Mouse (Mus musculus) macrophage (primary cell): Measurements from ENCODE around the gene Ank. TPM values are rescaled to one million over a fixed set of nuclear protein-coding genes. Genes with fewer than 3 reads are reported as not detected.
A peak's percentile ranks its signal among the peaks of the same experiment; 100 is the strongest.

Experiments used
- H3K27ac ChIP-seq: fragments of 350-480 bp; formaldehyde crosslinking; 2 replicates; pipeline ENCODE4 v1.9.0; 2021
- H3K36me3 ChIP-seq: fragments of 350-480 bp; formaldehyde crosslinking; 2 replicates; pipeline ENCODE4 v1.9.0; 2021; ENCODE audit errors: inconsistent target
- H3K4me3 ChIP-seq: fragments of 350-480 bp; formaldehyde crosslinking; 2 replicates; pipeline ENCODE4 v1.9.0; 2021; ENCODE audit errors: inconsistent target
- H3K79me2 ChIP-seq: fragments of 350-480 bp; formaldehyde crosslinking; 2 replicates; pipeline ENCODE4 v1.9.0; 2021; ENCODE audit errors: inconsistent target
- WGBS: methylation state at CpG from one replicate; pipeline ENCODE4 v1.1.7; 2026; ENCODE audit warnings: inconsistent platforms; ENCODE audit not compliant: missing documents; 5-methylcytosine and 5-hydroxymethylcytosine counted together
- polyA plus RNA-seq: library from polyadenylated mRNA; stranded (reverse); fragments of 250-400 nt; gene quantifications from 3 replicates; pipeline ENCODE4 v1.2.4, GENCODE M21; 2018; ENCODE audit warnings: inconsistent platforms

Gene Ank
- polyA plus RNA-seq, 1 experiment from 2014 or later: 22.5 TPM

DNA sequence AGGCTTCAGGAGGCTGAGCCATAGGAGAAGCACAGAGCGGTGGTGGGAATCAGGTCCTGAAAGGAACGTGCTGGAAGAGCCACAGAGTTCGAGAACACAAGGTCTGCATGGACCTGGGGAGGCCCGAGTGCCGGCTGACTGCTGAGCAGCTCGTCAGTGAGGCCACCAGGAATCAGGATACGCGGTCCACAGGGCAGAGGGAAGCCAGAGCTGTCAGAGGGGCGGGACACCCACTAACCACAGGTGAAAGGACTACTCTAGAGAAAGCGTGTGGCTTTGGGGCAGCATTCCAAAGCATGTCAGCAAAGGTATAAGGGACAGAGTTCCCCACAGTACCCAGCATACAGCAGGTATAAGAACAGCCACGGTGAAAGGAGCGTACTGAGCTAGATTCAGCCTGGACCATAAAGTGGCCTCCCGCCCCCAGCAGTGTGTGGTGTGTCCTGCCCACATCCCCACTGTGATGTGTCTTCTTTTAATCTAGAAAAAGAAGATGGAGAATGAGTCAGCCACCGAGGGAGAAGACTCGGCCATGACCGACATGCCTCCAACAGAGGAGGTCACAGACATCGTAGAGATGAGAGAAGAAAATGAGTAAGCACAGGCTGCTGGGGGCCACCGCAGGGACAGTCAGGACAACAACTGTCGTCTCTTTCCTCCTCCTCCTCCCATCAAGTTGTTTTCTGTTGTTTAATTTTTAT lies 126.3 kb downstream of the Ank start:
- no peak overlapping the region for H3K4me3 ChIP-seq
- H3K79me2 ChIP-seq: peaks cover 57% of the 10 kb centered on the region
- 94% methylated on average over 18 of the region's 19 CpGs for WGBS
- no peak overlapping the region for H3K27ac ChIP-seq
- H3K36me3 ChIP-seq: peaks cover 45% of the 10 kb centered on the region

DNA sequence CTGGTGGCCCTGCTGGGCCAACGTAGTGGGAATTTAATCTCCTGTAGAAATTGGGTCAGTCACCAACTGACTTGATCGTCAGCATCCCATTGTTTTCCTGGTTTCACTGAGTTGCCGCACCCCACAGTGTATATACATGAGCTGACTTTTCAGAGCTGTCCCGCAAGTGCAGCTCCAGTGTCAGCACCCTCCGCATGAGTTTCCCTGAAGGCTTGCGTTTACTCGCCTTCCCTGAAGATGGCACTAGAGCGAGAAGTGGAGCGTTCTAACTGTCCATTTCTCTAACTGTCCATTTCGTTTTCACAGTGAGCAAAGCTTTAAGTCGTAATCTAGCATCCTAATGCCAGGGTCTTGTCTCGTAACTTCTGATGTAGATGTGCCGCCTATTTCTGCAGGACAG lies 127.2 kb downstream of the Ank start:
- no peak overlapping the region for H3K27ac ChIP-seq
- H3K79me2 ChIP-seq: peaks cover 67% of the 10 kb centered on the region
- H3K4me3 ChIP-seq: no peak overlapping the region
- peaks cover 45% of the 10 kb centered on the region for H3K36me3 ChIP-seq
- 95% methylated on average over 13 of the region's 13 CpGs for WGBS

DNA sequence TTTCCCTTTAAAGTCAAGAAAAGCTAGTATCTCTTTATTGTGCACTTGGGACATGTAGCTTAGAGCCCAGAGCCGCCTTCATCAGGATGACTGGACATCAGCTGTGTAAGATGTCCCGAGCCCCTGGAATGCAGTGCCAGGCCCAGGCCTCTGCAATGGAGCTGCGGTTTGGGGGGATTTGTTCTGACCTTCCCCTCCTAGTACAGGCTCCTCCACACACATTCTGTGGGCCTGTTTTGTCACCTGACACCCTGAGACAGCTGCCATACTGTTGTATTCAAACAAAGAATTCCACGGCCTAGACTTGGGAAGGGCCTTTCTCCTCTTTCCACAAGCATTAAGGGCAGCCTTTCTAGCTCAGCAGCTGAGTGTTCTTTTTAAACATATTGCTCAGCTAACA lies 128.5 kb downstream of the Ank start:
- Histone ChIP-seq H3K79me2 (peaks cover 79% of the 10 kb centered on the region), H3K36me3 (peaks cover 52% of the 10 kb centered on the region), H3K27ac (peak overlapping the region; percentile 98), H3K4me3 (no peak overlapping the region)
- WGBS: 93% methylated on average over 4 of the region's 4 CpGs

DNA sequence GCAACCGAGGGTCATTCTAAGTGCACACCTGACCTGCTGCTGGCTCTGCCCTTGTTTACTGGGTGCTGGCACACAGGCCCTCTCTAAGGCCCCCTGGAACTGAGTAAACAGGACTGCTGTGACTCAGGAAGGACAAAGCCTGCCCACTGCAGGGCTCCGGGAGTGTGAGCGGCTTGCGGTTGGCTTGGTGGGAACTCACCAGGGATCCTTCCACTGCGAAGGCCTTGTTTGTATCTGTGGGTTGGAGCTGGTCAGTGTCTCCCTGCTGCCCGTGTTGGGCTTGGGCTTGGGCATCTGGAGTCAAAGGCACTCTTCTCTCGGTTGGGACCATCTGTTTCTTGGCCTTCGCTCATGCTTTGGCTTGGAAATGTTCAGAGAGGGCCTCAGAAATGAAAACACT lies 129.1 kb downstream of the Ank start:
- Histone ChIP-seq H3K4me3 (no peak overlapping the region), H3K36me3 (peaks cover 51% of the 10 kb centered on the region), H3K79me2 (peaks cover 85% of the 10 kb centered on the region), H3K27ac (peak overlapping the region; percentile 98)
- 84% methylated on average over 8 of the region's 8 CpGs for WGBS

DNA sequence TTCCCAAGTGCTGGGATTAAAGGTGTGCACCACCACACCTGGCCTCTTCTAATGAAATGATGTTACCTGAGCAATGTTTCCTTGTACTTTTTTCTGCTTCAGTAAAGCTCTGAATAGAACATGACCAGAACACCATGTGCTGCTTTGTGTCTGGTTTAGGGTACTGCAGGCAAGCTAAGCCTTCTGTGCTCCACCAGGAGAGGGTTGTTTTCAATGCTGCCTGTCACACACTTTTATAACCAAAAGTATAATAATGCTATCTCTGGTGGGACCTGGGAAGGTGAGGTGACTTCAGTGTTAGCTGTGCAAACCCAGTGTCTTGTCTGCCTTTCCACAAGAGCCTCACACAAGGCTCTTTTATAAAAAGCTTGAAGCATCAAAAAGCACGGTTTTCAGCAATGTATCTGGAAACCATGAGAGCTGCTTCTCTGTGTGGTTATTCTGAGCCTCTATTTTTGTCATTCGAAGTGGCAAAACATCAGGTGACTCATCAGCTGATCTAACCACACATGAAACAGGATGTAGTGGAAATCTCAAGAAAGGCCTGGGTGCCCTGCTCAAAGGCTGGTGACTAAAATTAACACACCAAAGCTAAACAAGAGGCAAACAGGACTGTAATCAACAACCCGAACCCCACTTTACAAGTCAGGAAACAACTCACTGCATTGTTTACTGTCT lies 130.1 kb downstream of the Ank start:
- peaks cover 82% of the 10 kb centered on the region for H3K79me2 ChIP-seq
- H3K36me3 ChIP-seq: peaks cover 42% of the 10 kb centered on the region
- peak overlapping the region; percentile 98 for H3K27ac ChIP-seq
- 4% methylated on average over 3 of the region's 3 CpGs for WGBS
- H3K4me3 ChIP-seq: no peak overlapping the region

DNA sequence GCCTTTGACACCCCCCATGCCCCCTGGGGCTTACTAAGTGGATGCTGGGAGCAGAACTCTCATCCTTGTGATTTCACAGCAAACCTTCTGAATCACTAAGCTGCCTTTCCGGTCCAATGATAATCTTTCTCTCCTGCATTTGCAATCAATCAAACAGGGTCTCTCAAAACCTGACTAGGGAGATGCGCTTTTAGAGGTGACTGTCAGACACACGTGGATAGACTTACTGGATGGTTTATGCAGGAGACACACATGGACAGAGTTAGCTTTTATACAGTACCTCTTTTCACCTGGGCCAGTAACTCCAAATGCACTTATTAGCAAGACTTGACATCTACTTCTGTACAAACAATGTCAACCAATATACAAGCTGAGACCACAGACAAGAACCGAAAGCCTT lies 131.0 kb downstream of the Ank start:
- no peak overlapping the region for H3K4me3 ChIP-seq
- peaks cover 39% of the 10 kb centered on the region for H3K36me3 ChIP-seq
- H3K79me2 ChIP-seq: peaks cover 82% of the 10 kb centered on the region
- peak overlapping the region; percentile 98 for H3K27ac ChIP-seq
- 80% methylated on average over 4 of the region's 4 CpGs for WGBS

DNA sequence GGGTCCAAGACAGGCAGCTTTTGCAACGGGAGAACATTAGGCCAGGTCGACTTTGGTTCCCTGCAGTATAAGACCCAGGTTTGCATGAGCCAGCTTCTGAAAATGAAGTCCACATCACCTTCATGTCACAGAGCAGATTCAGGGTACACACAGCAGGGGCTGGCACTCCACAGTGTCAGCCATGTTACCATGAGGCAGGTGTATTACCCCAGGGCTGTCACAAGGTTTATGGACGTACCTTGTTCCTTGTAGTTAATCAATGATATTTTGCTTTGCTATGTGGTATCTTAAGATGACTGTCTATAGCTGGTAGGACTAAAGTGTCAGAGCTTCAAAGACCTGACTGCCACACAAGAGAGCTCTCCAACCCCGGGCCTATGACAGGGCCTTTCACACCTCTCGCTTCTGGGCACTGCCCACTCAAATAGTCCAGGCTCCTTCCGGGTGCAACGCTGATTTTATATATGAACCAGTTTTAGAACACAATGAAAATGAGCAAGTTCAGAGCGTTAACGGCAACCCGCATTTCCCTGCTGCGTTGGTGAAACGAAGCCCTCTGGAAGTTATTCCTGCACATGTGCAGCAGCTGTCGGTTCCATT lies 132.4 kb downstream of the Ank start:
- 90% methylated on average over 9 of the region's 13 CpGs for WGBS
- H3K36me3 ChIP-seq: peaks cover 36% of the 10 kb centered on the region
- H3K4me3 ChIP-seq: no peak overlapping the region
- H3K79me2 ChIP-seq: peaks cover 82% of the 10 kb centered on the region
- peak overlapping the region; percentile 98; the same call in 1 of the 2 replicates for H3K27ac ChIP-seq

DNA sequence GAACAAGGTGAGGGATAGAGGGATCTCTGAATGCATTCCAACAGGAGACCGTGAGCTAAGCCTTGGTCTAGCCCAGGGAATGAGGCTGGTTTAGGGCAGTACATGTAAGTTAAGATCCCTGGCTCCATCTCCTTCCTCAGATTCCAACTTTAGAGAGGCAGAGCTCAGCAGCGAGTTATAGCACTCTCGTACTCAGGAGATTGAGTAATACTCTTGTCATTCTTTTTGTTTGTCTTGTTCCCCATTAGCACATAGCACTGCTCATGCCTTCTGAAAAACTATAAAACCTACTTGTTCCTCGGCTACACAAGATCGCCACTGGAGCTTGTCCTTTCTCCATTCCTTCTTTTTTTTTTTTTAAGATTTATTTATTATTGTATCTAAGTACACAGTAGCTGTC lies 134.0 kb downstream of the Ank start:
- WGBS: 49% methylated on average over 3 of the region's 5 CpGs
- Histone ChIP-seq H3K27ac (peak overlapping the region; percentile 46), H3K79me2 (peaks cover 82% of the 10 kb centered on the region), H3K4me3 (no peak overlapping the region), H3K36me3 (peaks cover 43% of the 10 kb centered on the region)

DNA sequence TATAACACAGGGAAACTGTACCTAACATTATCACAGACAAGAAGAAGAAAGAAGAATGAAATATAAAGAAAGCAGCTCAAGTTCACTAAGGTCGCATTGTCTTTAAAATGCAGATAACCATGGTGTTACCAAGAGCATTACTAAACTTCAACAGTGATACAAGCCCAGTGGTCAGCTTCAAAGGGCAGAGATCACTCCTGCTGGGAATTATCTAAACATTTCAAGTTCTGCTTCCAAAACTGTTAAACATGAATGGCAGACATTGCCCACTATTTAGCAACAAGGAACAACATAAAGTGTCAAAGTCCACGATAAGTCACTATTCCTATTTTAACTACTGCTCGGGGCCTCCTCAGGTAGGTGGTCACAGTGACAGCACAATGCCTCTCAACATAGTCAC lies 138.1 kb downstream of the Ank start:
- Histone ChIP-seq H3K36me3 (peaks cover 73% of the 10 kb centered on the region), H3K4me3 (no peak overlapping the region), H3K27ac (no peak overlapping the region), H3K79me2 (peaks cover 97% of the 10 kb centered on the region)
- WGBS: 100% methylated on average over 3 of the region's 3 CpGs

DNA sequence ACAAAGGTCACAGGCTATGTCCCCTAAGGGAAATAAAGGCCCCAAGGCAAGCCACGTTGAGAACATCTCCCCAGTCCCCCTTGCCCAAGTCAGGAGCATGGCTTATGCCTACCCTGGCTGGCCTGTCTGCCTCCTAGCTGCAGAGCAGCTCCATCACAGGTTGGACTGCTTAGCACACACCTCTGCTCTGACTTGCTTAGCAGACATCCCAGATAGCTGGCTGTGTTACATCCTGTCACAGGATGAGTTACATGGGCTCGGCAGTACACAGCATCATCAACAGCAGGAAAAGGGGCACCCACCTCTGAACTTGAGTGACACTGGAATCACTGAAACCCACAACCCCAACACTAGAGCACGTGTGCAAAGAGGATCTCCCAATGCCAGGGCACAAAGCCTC lies 138.8 kb downstream of the Ank start:
- H3K79me2 ChIP-seq: peaks cover 97% of the 10 kb centered on the region
- no peak overlapping the region for H3K27ac ChIP-seq
- WGBS: 98% methylated on average over 3 of the region's 3 CpGs
- H3K4me3 ChIP-seq: no peak overlapping the region
- peaks cover 71% of the 10 kb centered on the region for H3K36me3 ChIP-seq

DNA sequence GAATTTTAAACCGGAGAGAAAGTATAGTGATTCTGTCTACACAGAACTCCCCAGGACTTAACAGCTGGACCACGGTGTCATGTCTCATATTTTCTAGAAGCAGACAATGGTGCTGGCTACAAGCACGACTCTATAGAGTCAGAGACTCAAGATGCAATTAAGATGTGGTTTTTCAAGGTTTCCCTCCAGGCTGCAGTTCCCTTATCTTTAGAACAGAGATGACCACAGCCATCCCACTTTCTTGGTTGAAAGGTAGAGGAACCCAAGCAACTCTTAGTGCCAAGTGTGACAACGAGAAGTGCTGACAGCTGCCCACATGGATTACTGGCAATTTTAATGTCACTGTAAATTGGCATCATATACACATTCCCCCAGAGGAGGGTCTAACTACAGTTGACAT lies 143.1 kb downstream of the Ank start:
- H3K4me3 ChIP-seq: no peak overlapping the region
- no peak overlapping the region for H3K27ac ChIP-seq
- peaks cover 73% of the 10 kb centered on the region for H3K36me3 ChIP-seq
- 52% methylated on average over 4 of the region's 4 CpGs for WGBS
- H3K79me2 ChIP-seq: peaks cover 100% of the 10 kb centered on the region

DNA sequence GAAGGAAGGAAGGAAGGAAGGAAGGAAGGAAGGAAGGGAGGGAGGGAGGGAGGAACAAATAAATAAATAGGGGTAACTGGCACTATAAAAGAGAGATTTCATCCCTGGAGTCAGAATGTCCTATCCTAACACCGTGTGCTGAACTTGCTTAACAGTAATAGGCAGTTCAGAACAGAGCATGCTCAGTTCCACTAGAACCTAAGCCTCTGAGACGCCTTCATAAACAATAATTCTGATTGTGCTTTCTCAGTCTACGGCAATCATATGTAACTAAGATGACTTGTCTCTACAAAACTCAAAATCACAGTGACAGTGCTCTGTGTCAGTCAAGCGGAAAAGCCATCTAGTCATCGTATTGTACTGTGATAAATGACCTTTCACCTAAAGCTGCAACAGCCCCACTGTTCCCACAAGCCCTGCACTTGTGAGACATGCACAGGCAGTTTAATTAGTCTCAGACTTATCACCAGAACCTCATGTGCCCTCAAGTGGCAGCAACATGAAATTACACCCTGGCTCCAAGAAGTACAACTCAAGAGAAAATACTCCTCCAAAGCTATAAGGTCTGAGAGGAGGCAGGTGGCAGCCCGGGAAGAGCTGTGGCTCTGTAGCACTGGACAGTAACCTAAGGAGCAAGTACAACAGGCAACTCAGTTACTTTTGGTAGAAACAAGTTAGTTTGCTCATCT lies 146.2 kb downstream of the Ank start:
- H3K36me3 ChIP-seq: peaks cover 57% of the 10 kb centered on the region
- no peak overlapping the region for H3K27ac ChIP-seq
- H3K79me2 ChIP-seq: peaks cover 95% of the 10 kb centered on the region
- 52% methylated on average over 6 of the region's 6 CpGs for WGBS
- no peak overlapping the region for H3K4me3 ChIP-seq

DNA sequence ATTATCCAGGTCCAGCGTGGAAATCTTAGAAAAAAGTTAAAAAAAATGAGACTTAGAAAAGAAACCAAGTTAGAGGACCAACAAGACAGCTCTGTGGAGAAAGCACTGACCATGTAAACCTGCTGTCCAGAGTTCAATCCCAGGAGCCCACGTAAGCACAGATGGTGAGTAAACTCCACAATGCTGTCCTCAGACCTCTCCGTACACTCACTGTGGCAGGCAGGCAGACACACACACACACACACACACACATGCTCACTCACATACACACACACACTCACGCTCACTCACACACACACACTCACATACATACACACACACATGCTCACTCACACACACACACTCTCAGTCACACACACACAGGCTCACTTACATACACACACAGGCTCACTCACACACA lies 146.8 kb downstream of the Ank start:
- peaks cover 95% of the 10 kb centered on the region for H3K79me2 ChIP-seq
- peaks cover 56% of the 10 kb centered on the region for H3K36me3 ChIP-seq
- WGBS: 100% methylated on average over 4 of the region's 4 CpGs
- H3K27ac ChIP-seq: no peak overlapping the region
- H3K4me3 ChIP-seq: no peak overlapping the region

DNA sequence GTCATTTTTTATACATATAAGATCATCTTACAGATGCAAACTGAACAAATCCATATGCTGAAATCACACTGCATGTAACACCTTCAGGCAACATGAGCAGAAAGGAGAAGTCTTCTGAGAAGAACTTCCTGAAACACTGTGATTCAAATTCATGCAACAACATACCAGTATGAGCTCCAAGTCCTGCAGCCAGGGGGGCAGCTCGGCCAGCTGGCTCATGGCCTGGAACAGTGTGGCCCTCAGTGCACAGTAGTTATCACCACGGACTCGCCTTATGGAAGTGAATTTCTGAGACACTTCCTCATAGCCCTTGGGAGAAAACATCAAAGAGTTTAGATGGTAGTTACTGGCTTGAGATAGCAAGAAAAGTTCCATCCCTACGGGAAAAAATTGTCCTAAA lies 149.7 kb downstream of the Ank start:
- H3K36me3 ChIP-seq: peaks cover 50% of the 10 kb centered on the region
- no peak overlapping the region for H3K4me3 ChIP-seq
- peak overlapping the region; percentile 0; the same call in 1 of the 2 replicates for H3K27ac ChIP-seq
- 41% methylated on average over 4 of the region's 4 CpGs for WGBS
- H3K79me2 ChIP-seq: peaks cover 95% of the 10 kb centered on the region

DNA sequence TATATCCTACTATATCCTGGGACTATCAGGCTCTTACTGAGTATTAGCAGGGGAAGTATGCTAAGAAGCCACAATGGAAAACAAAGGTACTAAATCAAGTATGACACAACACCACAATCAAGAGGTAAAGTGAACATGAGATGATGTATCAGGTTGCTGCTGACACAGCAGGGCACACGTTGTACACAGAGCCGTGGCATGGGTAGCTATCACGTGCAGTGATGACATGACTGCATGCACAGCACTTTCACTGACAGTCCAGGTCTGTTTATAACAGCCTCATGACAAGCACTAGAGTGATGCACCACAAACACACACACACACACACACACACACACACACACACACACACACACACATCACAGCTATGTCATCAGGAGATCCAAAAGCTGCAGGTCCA lies 150.8 kb downstream of the Ank start:
- Histone ChIP-seq H3K4me3 (no peak overlapping the region), H3K36me3 (peaks cover 40% of the 10 kb centered on the region), H3K79me2 (peaks cover 95% of the 10 kb centered on the region), H3K27ac (0 out of 2 replicates have a peak overlapping the region, but pooled peaks have one; percentile 0)
- 82% methylated on average over 3 of the region's 3 CpGs for WGBS
